Mouse (Mus musculus) heart, adult 2 months (tissue): Measurements from ENCODE around the gene Trnau1ap.

Experiments
- CTCF ChIP-seq: fragments of 200-600 bp; IDR thresholded peaks from 2 replicates; pipeline ENCODE4 v1.8.1; 2022; ENCODE audit warnings: antibody characterized with exemption, mild to moderate bottlenecking, moderate library complexity
- EP300 ChIP-seq: fragments of 200-500 bp; IDR thresholded peaks from 2 replicates; pipeline ENCODE4 v1.6.1; 2011; ENCODE audit warnings: low read depth, low read length, control low read depth; ENCODE audit not compliant: insufficient read depth
- POLR2A ChIP-seq: fragments of 200-500 bp; IDR thresholded peaks from 2 replicates; pipeline ENCODE4 v1.6.1; 2011; ENCODE audit warnings: mild to moderate bottlenecking, low read depth, low read length, control low read depth; ENCODE audit not compliant: insufficient read depth

- no peak for TF ChIP-seq CTCF
- TF ChIP-seq EP300: no peak
- no peak for TF ChIP-seq POLR2A
Observed at GRCm38 (mm10) chr4:132305276-132305675, 24.1 kb downstream of the Trnau1ap start.
